Mouse (Mus musculus): ENCODE data around the gene Prdm16. TPM values are rescaled to one million over a fixed set of nuclear protein-coding genes. Genes with fewer than 3 reads are reported as not detected.

The Prdm16 gene
- polyA plus RNA-seq, 1 experiment from 2014 or later: 12.5 TPM

- no peaks in the 10 kb centered on the region for H3K36me3 ChIP-seq
- WGBS: 80% methylated on average over 4 of the region's 4 CpGs
- H3K4me3 ChIP-seq (replicated peaks): no peak overlapping the region
- H3K27ac ChIP-seq: no peak overlapping the region
- ATAC-seq: no peak
- no peaks in the 10 kb centered on the region for H3K9me3 ChIP-seq
- no peak overlapping the region for H3K9ac ChIP-seq (replicated peaks)
- H3K4me1 ChIP-seq (replicated peaks): peaks cover 70% of the 10 kb centered on the region
- peaks cover 87% of the 10 kb centered on the region for H3K27me3 ChIP-seq
- H3K4me2 ChIP-seq (replicated peaks): no peak overlapping the region
Observed at GRCm38 (mm10) chr4:154497423-154498175, 139.1 kb downstream of the Prdm16 start.

- no peaks in the 10 kb centered on the region for H3K9me3 ChIP-seq
- H3K4me3 ChIP-seq (replicated peaks): no peak overlapping the region
- no peak overlapping the region for H3K9ac ChIP-seq (replicated peaks)
- peak; percentile 35; the same call in 1 of the 2 replicates for ATAC-seq
- H3K4me1 ChIP-seq (replicated peaks): peaks cover 68% of the 10 kb centered on the region
- H3K4me2 ChIP-seq (replicated peaks): no peak overlapping the region
- WGBS: 24% methylated on average over 7 of the region's 7 CpGs
- peaks cover 87% of the 10 kb centered on the region for H3K27me3 ChIP-seq
- H3K36me3 ChIP-seq: no peaks in the 10 kb centered on the region
- no peak overlapping the region for H3K27ac ChIP-seq
Observed at GRCm38 (mm10) chr4:154496991-154497390, 139.7 kb downstream of the Prdm16 start.

GRCm38 (mm10) chr4:154496522-154496921 lies 140.2 kb downstream of the Prdm16 start:
- peaks cover 87% of the 10 kb centered on the region for H3K27me3 ChIP-seq
- no peak overlapping the region for H3K27ac ChIP-seq
- ATAC-seq: no peak
- peaks cover 66% of the 10 kb centered on the region for H3K4me1 ChIP-seq (replicated peaks)
- H3K4me3 ChIP-seq (replicated peaks): no peak overlapping the region
- no peaks in the 10 kb centered on the region for H3K9me3 ChIP-seq
- no peaks in the 10 kb centered on the region for H3K36me3 ChIP-seq
- H3K9ac ChIP-seq (replicated peaks): no peak overlapping the region
- no peak overlapping the region for H3K4me2 ChIP-seq (replicated peaks)
- WGBS: 93% methylated on average over 5 of the region's 5 CpGs

- Histone ChIP-seq H3K9ac (replicated peaks) (no peak overlapping the region), H3K4me2 (replicated peaks) (no peak overlapping the region), H3K27me3 (peaks cover 96% of the 10 kb centered on the region), H3K36me3 (no peaks in the 10 kb centered on the region), H3K4me3 (replicated peaks) (no peak overlapping the region), H3K4me1 (replicated peaks) (peaks cover 51% of the 10 kb centered on the region), H3K27ac (no peak overlapping the region), H3K9me3 (no peaks in the 10 kb centered on the region)
- 74% methylated on average over 4 of the region's 4 CpGs for WGBS
- no peak for ATAC-seq
Observed at GRCm38 (mm10) chr4:154493996-154494395, 142.7 kb downstream of the Prdm16 start.

GRCm38 (mm10) chr4:154492714-154493121 lies 144.0 kb downstream of the Prdm16 start:
- 34% methylated on average over 11 of the region's 11 CpGs for WGBS
- no peak for ATAC-seq
- no peak overlapping the region for H3K4me2 ChIP-seq (replicated peaks)
- H3K4me3 ChIP-seq (replicated peaks): no peak overlapping the region
- no peaks in the 10 kb centered on the region for H3K36me3 ChIP-seq
- no peak overlapping the region for H3K27ac ChIP-seq
- no peak overlapping the region for H3K9ac ChIP-seq (replicated peaks)
- H3K4me1 ChIP-seq (replicated peaks): peaks cover 47% of the 10 kb centered on the region
- H3K9me3 ChIP-seq: no peaks in the 10 kb centered on the region
- H3K27me3 ChIP-seq: peaks cover 96% of the 10 kb centered on the region

- ATAC-seq: no peak
- H3K27me3 ChIP-seq: peaks cover 96% of the 10 kb centered on the region
- no peaks in the 10 kb centered on the region for H3K36me3 ChIP-seq
- H3K27ac ChIP-seq: no peak overlapping the region
- H3K4me2 ChIP-seq (replicated peaks): no peak overlapping the region
- no peak overlapping the region for H3K9ac ChIP-seq (replicated peaks)
- no peaks in the 10 kb centered on the region for H3K9me3 ChIP-seq
- peaks cover 43% of the 10 kb centered on the region for H3K4me1 ChIP-seq (replicated peaks)
- H3K4me3 ChIP-seq (replicated peaks): no peak overlapping the region
- WGBS: 63% methylated on average over 7 of the region's 7 CpGs
Observed at GRCm38 (mm10) chr4:154492268-154492667, 144.4 kb downstream of the Prdm16 start.

GRCm38 (mm10) chr4:154488031-154488430 lies 148.6 kb downstream of the Prdm16 start:
- 41% methylated on average over 5 of the region's 5 CpGs for WGBS
- no peak for ATAC-seq
- no peaks in the 10 kb centered on the region for H3K9me3 ChIP-seq
- H3K27ac ChIP-seq: no peak overlapping the region
- H3K4me3 ChIP-seq (replicated peaks): no peak overlapping the region
- peaks cover 31% of the 10 kb centered on the region for H3K4me1 ChIP-seq (replicated peaks)
- H3K27me3 ChIP-seq: peaks cover 94% of the 10 kb centered on the region
- H3K9ac ChIP-seq (replicated peaks): no peak overlapping the region
- no peak overlapping the region for H3K4me2 ChIP-seq (replicated peaks)
- H3K36me3 ChIP-seq: no peaks in the 10 kb centered on the region

- H3K27ac ChIP-seq: no peak overlapping the region
- H3K9ac ChIP-seq (replicated peaks): no peak overlapping the region
- H3K4me1 ChIP-seq (replicated peaks): peaks cover 12% of the 10 kb centered on the region
- H3K9me3 ChIP-seq: no peaks in the 10 kb centered on the region
- ATAC-seq: no peak
- no peaks in the 10 kb centered on the region for H3K36me3 ChIP-seq
- peaks cover 96% of the 10 kb centered on the region for H3K27me3 ChIP-seq
- H3K4me3 ChIP-seq (replicated peaks): no peak overlapping the region
- 90% methylated on average over 14 of the region's 14 CpGs for WGBS
- H3K4me2 ChIP-seq (replicated peaks): no peak overlapping the region
Observed at GRCm38 (mm10) chr4:154482695-154483094, 154.0 kb downstream of the Prdm16 start.

GRCm38 (mm10) chr4:154481771-154482637 lies 154.7 kb downstream of the Prdm16 start:
- peaks cover 97% of the 10 kb centered on the region for H3K27me3 ChIP-seq
- H3K4me2 ChIP-seq (replicated peaks): no peak overlapping the region
- H3K9ac ChIP-seq (replicated peaks): no peak overlapping the region
- H3K9me3 ChIP-seq: no peaks in the 10 kb centered on the region
- H3K4me3 ChIP-seq (replicated peaks): no peak overlapping the region
- no peaks in the 10 kb centered on the region for H3K36me3 ChIP-seq
- no peak overlapping the region for H3K27ac ChIP-seq
- ATAC-seq: no peak
- 65% methylated on average over 14 of the region's 14 CpGs for WGBS
- peaks cover 11% of the 10 kb centered on the region; the same call in 1 of the 2 replicates for H3K4me1 ChIP-seq (replicated peaks)

- ATAC-seq: no peak
- no peaks in the 10 kb centered on the region for H3K9me3 ChIP-seq
- H3K9ac ChIP-seq (replicated peaks): no peak overlapping the region
- H3K27me3 ChIP-seq: peaks cover 98% of the 10 kb centered on the region
- 84% methylated on average over 9 of the region's 9 CpGs for WGBS
- H3K36me3 ChIP-seq: no peaks in the 10 kb centered on the region
- H3K4me2 ChIP-seq (replicated peaks): no peak overlapping the region
- H3K4me3 ChIP-seq (replicated peaks): no peak overlapping the region
- peaks cover 11% of the 10 kb centered on the region; the same call in 1 of the 2 replicates for H3K4me1 ChIP-seq (replicated peaks)
- no peak overlapping the region for H3K27ac ChIP-seq
Observed at GRCm38 (mm10) chr4:154480544-154481260, 156.0 kb downstream of the Prdm16 start.

GRCm38 (mm10) chr4:154480143-154480542 lies 156.5 kb downstream of the Prdm16 start:
- ATAC-seq: no peak
- Histone ChIP-seq H3K9ac (replicated peaks) (no peak overlapping the region), H3K27ac (no peak overlapping the region), H3K4me2 (replicated peaks) (no peak overlapping the region), H3K27me3 (peaks cover 99% of the 10 kb centered on the region), H3K9me3 (no peaks in the 10 kb centered on the region), H3K4me1 (replicated peaks) (peaks cover 11% of the 10 kb centered on the region; the same call in 1 of the 2 replicates), H3K4me3 (replicated peaks) (no peak overlapping the region), H3K36me3 (no peaks in the 10 kb centered on the region)
- WGBS: 68% methylated on average over 15 of the region's 15 CpGs
